Mouse (Mus musculus) heart, embryonic 10.5 days (tissue): ENCODE measurements around the gene Tanc2. TPM values are rescaled to one million over a fixed set of nuclear protein-coding genes. Genes with fewer than 3 reads are reported as not detected.
A peak's percentile ranks its signal among the peaks of the same experiment; 100 is the strongest.

Experiments
- DNase-seq: peaks from one replicate; pipeline ENCODE4 v3.0.0-alpha.2; 2017; ENCODE audit warnings: low spot score
- H3K27ac ChIP-seq: fragments of 300-500 bp; sonication (generic); 2 replicates; pipeline ENCODE4 v1.5.1; 2016; ENCODE audit warnings: mild to moderate bottlenecking
- H3K27me3 ChIP-seq: fragments of 300-500 bp; sonication (generic); 2 replicates; pipeline ENCODE4 v1.6.1; 2016; ENCODE audit warnings: mild to moderate bottlenecking; ENCODE audit not compliant: poor library complexity, insufficient read depth, severe bottlenecking
- H3K36me3 ChIP-seq: fragments of 300-500 bp; sonication (generic); 2 replicates; pipeline ENCODE4 v1.6.1; 2016; ENCODE audit warnings: mild to moderate bottlenecking, moderate library complexity
- H3K4me1 ChIP-seq: fragments of 300-500 bp; sonication (generic); 2 replicates; pipeline ENCODE4 v1.6.1; 2016; ENCODE audit warnings: mild to moderate bottlenecking
- H3K4me3 ChIP-seq: fragments of 300-500 bp; sonication (generic); 2 replicates; pipeline ENCODE4 v1.5.1; 2016; ENCODE audit warnings: mild to moderate bottlenecking, moderate library complexity
- H3K9me3 ChIP-seq: fragments of 300-500 bp; sonication (generic); 2 replicates; pipeline ENCODE4 v1.6.1; 2016; ENCODE audit warnings: mild to moderate bottlenecking, moderate library complexity
- WGBS: fragments of 180-500 bp; shearing (Covaris S2); methylation state at CpG from one replicate; pipeline ENCODE4 v1.1.7; 2016; 5-methylcytosine and 5-hydroxymethylcytosine counted together
- polyA plus RNA-seq: library from polyadenylated mRNA; unstranded; fragments of >200 nt; fragmentation: Nextera tagmentation; extraction: Ambion mirVana; gene quantifications from 2 replicates; pipeline ENCODE4 v1.2.1, GENCODE M21; 2016

Tanc2 gene
- polyA plus RNA-seq, 1 experiment from 2014 or later, result 17.1 TPM

GRCm38 (mm10) chr11:105678996-105679395 is 89.2 kb downstream of the Tanc2 start:
- WGBS, result 72% methylated on average over 1 of the region's 1 CpGs

DNA sequence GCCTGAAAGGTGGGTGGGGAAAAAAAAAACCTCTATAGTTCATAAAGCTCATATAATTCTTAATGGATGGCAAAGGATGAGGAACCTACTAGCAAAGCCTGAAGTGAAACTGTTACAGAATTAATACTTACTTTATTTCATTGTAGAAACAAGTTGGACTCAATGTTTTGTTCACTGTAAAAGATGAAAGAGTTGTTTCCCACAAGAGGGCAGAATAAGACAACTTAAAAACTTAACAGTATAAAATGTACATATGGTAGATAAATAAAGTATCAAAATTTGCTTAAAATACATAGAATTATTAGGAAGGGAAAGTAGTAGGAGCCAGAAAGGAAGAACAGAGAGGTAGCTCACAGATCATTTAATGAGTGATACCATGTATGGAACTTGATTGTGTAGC is 95.0 kb downstream of the Tanc2 start:
- DNase-seq, result no peak
- no peak overlapping the region for H3K27ac ChIP-seq
- H3K4me1 ChIP-seq, result no peaks in the 10 kb centered on the region
- H3K4me3 ChIP-seq, result no peak overlapping the region
- H3K9me3 ChIP-seq, result no peaks in the 10 kb centered on the region
- no peaks in the 10 kb centered on the region for H3K36me3 ChIP-seq
- H3K27me3 ChIP-seq, result no peaks in the 10 kb centered on the region

More at GRCm38 (mm10) chr11:105678996-105679395, 89.2 kb downstream of the Tanc2 start:
- Histone ChIP-seq H3K4me3 (no peak overlapping the region), H3K9me3 (no peaks in the 10 kb centered on the region), H3K36me3 (peaks cover 21% of the 10 kb centered on the region), H3K27ac (no peak overlapping the region), H3K4me1 (no peaks in the 10 kb centered on the region), H3K27me3 (no peaks in the 10 kb centered on the region)
- no peak for DNase-seq

- Histone ChIP-seq H3K9me3 (no peaks in the 10 kb centered on the region), H3K27me3 (no peaks in the 10 kb centered on the region), H3K27ac (no peak overlapping the region), H3K4me3 (no peak overlapping the region), H3K4me1 (no peaks in the 10 kb centered on the region), H3K36me3 (no peaks in the 10 kb centered on the region)
- WGBS, result 81% methylated on average over 3 of the region's 3 CpGs
- no peak for DNase-seq
Measured at GRCm38 (mm10) chr11:105700528-105700927, 110.7 kb downstream of the Tanc2 start.

DNA sequence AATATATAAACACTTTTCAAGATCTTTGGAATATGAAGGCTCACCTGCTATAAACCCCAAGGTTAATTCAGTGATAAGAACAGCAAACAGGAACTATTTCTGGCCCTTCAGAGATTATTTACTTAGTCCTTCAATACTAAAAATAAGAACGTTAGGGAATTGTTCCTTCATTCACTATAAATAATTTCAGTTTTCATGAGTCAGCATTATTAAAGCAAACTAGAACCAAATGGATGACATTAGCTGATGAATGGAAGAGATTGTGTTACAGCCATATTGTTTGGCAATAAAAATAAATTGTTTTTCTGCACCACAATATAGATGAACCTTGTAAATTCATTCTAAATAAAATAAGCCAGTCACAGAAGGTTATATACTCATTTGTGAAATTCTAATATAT is 129.9 kb downstream of the Tanc2 start:
- H3K36me3 ChIP-seq, result no peaks in the 10 kb centered on the region
- no peaks in the 10 kb centered on the region for H3K9me3 ChIP-seq
- H3K4me3 ChIP-seq, result no peak overlapping the region
- WGBS, result 71% methylated on average over 1 of the region's 1 CpGs
- H3K4me1 ChIP-seq, result 0 out of 2 replicates have a peak, but pooled peaks cover 6% of the 10 kb centered on the region
- H3K27ac ChIP-seq, result no peak overlapping the region
- no peaks in the 10 kb centered on the region for H3K27me3 ChIP-seq
- no peak for DNase-seq

DNA sequence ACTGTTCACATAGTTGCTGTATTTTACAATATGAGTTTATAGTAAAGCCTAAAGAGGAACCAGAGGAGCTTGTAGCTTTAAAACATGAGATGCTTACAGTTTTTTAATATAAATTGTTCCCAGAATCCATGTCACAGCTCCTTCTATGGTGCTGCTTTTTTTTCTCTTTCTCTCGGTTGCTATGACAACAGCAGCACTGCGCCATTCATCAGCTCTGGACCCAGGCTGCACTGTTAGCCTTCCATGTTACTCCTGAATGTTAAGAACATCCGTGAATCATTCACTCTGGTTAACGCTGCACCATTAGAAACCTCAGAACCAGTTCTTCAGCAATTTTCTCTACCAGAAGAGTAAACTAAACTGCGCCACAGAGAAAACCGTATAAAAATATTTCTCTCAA is 141.8 kb downstream of the Tanc2 start:
- no peak overlapping the region for H3K27ac ChIP-seq
- H3K36me3 ChIP-seq, result no peaks in the 10 kb centered on the region
- no peak overlapping the region for H3K4me3 ChIP-seq
- 73% methylated on average over 6 of the region's 6 CpGs for WGBS
- peaks cover 8% of the 10 kb centered on the region; the same call in 1 of the 2 replicates for H3K4me1 ChIP-seq
- H3K9me3 ChIP-seq, result no peaks in the 10 kb centered on the region
- no peak for DNase-seq
- H3K27me3 ChIP-seq, result no peaks in the 10 kb centered on the region

GRCm38 (mm10) chr11:105731989-105732531 is 142.3 kb downstream of the Tanc2 start:
- H3K27me3 ChIP-seq, result no peaks in the 10 kb centered on the region
- WGBS, result 31% methylated on average over 4 of the region's 4 CpGs
- H3K9me3 ChIP-seq, result no peaks in the 10 kb centered on the region
- no peak for DNase-seq
- peaks cover 2% of the 10 kb centered on the region for H3K36me3 ChIP-seq
- H3K4me3 ChIP-seq, result no peak overlapping the region
- H3K4me1 ChIP-seq, result peaks cover 8% of the 10 kb centered on the region; the same call in 1 of the 2 replicates
- no peak overlapping the region for H3K27ac ChIP-seq

- WGBS, result 87% methylated on average over 1 of the region's 1 CpGs
- no peak overlapping the region for H3K27ac ChIP-seq
- H3K4me3 ChIP-seq, result no peak overlapping the region
- no peaks in the 10 kb centered on the region for H3K27me3 ChIP-seq
- H3K36me3 ChIP-seq, result no peaks in the 10 kb centered on the region
- no peak for DNase-seq
- no peaks in the 10 kb centered on the region for H3K9me3 ChIP-seq
- H3K4me1 ChIP-seq, result no peaks in the 10 kb centered on the region
Measured at GRCm38 (mm10) chr11:105743171-105743570, 153.4 kb downstream of the Tanc2 start.

DNA sequence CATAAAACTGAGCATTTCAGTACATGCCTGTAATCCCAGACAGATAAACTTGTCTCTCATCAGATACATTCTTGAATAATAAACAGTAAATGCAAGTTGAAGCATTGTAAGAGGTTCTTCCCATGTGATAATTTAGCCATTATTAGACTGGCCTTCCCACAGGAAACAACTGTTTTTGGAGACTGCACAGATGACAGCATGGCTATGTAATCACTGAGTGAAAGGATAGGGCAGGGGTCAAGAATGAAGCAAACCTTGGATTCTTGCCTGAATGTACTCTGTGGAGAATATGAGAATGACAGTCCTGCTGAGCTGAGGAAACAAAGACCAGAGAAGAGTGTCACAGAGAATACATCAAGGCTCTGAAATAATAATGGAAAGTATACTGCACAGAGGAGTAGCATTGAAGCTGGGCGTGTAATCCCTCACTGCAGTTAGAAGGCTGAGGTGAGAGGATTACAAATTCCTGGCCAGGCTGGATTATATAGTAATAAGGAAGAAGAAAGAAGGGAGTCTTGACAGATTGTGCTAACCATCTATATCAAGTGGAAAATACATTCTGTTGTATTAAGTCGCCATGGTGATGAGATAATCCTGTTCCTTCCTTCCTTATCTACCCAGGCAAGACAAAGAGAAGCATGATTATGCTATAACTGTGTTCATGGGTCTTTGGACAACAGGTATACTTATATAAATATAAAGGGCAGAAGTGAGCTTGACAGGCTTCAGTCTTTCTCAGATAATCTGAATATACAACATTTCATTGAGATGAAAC is 159.7 kb downstream of the Tanc2 start:
- DNase-seq, result peak; percentile 76
- Histone ChIP-seq H3K9me3 (peaks cover 3% of the 10 kb centered on the region; the same call in 1 of the 2 replicates), H3K36me3 (peaks cover 14% of the 10 kb centered on the region), H3K27me3 (no peaks in the 10 kb centered on the region), H3K4me3 (no peak overlapping the region), H3K4me1 (peaks cover 15% of the 10 kb centered on the region), H3K27ac (no peak overlapping the region)
- 54% methylated on average over 2 of the region's 2 CpGs for WGBS

DNA sequence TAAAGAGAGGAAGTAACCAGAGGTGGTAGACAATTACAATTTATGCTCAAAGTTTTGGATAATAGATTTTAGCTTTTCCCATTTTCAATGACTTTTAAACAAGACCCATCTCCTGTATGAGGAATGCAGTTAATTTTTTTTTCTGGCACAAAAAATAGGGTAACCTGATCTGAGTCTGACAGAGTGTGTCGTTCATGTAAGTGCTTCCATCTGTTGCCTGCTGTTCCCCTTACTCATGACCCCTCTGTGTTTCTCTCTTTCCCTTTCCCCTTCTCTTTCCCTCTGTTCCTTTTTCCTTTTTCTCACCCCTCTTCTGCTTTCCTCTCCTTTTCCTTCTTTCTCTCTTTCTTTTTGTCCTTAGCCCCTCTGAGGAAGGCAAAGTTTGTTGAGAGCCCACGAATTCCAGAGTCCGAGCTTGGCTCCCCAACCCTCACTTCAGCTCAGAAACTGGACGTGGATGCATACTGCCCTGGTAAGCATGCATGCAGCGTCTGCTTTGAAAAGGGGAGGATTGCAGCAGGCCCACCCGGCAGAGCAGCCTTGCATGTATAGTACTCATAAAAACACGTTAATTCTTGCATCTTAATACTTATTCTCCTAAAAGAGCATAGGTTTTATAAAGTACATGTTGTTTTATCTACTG is 168.9 kb downstream of the Tanc2 start:
- DNase-seq, result no peak
- Histone ChIP-seq H3K36me3 (no peaks in the 10 kb centered on the region), H3K27ac (no peak overlapping the region), H3K9me3 (no peaks in the 10 kb centered on the region), H3K4me3 (no peak overlapping the region), H3K27me3 (no peaks in the 10 kb centered on the region), H3K4me1 (0 out of 2 replicates have a peak, but pooled peaks cover 4% of the 10 kb centered on the region)
- WGBS, result 59% methylated on average over 7 of the region's 7 CpGs

GRCm38 (mm10) chr11:105759413-105759812 is 169.6 kb downstream of the Tanc2 start:
- Histone ChIP-seq H3K36me3 (no peaks in the 10 kb centered on the region), H3K4me3 (no peak overlapping the region)
- WGBS, result 81% methylated on average over 2 of the region's 2 CpGs

GRCm38 (mm10) chr11:105760346-105760745 is 170.6 kb downstream of the Tanc2 start:
- WGBS, result 79% methylated on average over 4 of the region's 4 CpGs
- 0 out of 2 replicates have a peak, but pooled peaks cover 4% of the 10 kb centered on the region for H3K4me1 ChIP-seq
- no peak overlapping the region for H3K27ac ChIP-seq
- H3K36me3 ChIP-seq, result no peaks in the 10 kb centered on the region
- H3K4me3 ChIP-seq, result no peak overlapping the region
- no peak for DNase-seq
- no peaks in the 10 kb centered on the region for H3K9me3 ChIP-seq
- H3K27me3 ChIP-seq, result no peaks in the 10 kb centered on the region

More at GRCm38 (mm10) chr11:105759413-105759812, 169.6 kb downstream of the Tanc2 start:
- Histone ChIP-seq H3K4me1 (0 out of 2 replicates have a peak, but pooled peaks cover 4% of the 10 kb centered on the region), H3K27me3 (no peaks in the 10 kb centered on the region), H3K27ac (no peak overlapping the region), H3K9me3 (no peaks in the 10 kb centered on the region)
- no peak for DNase-seq

DNA sequence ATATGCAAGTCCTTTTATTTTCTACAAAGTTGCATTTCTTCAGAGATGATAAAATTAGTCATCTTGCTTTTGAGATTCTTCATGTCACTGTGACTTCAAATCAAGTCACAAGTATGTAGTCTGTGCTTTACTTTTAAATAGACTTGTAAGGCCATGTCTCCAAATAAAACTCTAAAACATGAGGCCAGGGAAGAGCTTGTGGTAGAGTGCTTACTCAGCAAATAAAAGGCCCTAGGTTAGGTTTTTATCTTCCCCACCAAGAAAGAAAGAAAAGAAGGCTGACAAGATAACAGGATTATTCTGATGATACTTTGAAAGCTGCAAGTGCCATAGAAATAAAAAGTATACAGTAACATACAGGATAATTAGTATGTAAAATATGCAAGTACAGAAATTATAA is 188.0 kb downstream of the Tanc2 start:
- H3K4me1 ChIP-seq, result no peaks in the 10 kb centered on the region
- no peaks in the 10 kb centered on the region for H3K27me3 ChIP-seq
- DNase-seq, result no peak
- H3K36me3 ChIP-seq, result peaks cover 10% of the 10 kb centered on the region
- no peak overlapping the region for H3K4me3 ChIP-seq
- no peaks in the 10 kb centered on the region for H3K9me3 ChIP-seq
- H3K27ac ChIP-seq, result no peak overlapping the region

DNA sequence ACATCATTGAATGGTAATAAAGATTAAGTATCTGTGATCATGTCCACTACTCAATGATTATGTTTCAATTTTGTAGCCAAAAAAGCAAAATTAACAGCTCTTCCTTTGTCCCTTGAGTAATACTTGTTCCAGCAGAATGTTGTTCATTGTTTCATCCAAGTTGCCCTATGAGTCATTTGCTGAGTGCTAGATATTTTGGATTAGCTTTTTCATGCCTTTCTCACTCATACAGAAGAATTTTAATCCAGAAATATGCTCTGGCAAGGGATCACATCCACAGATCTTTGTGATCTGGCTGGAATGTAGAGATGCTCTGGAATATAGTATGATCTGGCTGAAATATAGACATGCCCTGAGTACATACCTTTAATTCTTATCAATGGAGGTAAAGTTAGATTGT is 202.7 kb downstream of the Tanc2 start:
- Histone ChIP-seq H3K27me3 (no peaks in the 10 kb centered on the region), H3K4me3 (no peak overlapping the region), H3K9me3 (no peaks in the 10 kb centered on the region), H3K27ac (no peak overlapping the region), H3K36me3 (peaks cover 3% of the 10 kb centered on the region; the same call in 1 of the 2 replicates), H3K4me1 (no peaks in the 10 kb centered on the region)
- DNase-seq, result no peak
